Mouse (Mus musculus): ENCODE data around the gene Col9a1. TPM values are rescaled to one million over a fixed set of nuclear protein-coding genes. Genes with fewer than 3 reads are reported as not detected.

Col9a1 gene
- polyA plus RNA-seq, 1 experiment = 0.15 TPM

DNA sequence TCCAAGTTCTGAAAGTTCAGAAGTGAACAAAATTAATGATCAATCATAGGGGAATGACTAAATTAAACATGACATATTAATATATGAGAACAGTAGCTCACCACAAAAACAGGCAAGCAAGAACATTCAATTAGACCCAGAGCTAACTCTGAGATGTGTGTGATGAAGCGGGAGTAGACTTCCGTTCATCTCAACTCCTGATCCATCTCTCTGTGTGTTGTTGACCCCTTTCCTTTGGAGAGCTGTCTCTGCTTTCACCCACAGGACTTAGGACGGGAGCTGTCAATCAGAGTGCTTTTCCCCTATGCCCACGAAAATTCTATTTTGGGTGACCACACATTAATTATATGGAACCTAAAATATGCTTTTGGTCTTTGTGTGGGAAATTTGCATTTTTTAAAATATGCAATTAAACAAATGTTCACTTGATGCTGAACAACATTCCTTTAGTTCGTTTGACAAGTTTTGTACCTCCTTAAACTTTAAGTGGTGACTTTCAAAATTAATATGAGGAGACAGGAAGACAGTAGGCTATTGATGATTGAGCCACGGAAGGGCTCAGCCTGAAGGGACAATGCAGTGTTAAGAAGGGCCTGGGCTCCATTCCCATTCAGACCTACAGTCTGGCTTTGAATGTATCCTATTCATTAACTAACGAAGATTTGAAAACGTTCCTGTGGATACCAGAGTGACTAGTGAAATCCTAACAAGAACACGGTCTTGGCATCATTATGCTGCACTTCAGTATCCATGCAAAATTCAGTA, 34.4 kb downstream of the Col9a1 start:
- no peak overlapping the region for H3K27ac ChIP-seq (ENCODE audit: control insufficient read depth, insufficient read depth, low read length)
- DNase-seq = no peak
- no peaks in the 10 kb centered on the region for H3K4me1 ChIP-seq (replicated peaks; ENCODE audit: control insufficient read depth, insufficient read depth, low read length)
- TF ChIP-seq CTCF (IDR thresholded peaks at IDR 0.05; ENCODE audit: borderline replicate concordance, control insufficient read depth, extremely low read depth, insufficient read depth, low read length, poor library complexity) = no peak
- no peak for TF ChIP-seq POLR2A (IDR thresholded peaks at IDR 0.05; ENCODE audit: control insufficient read depth, extremely low read depth, insufficient read depth, low read length, poor library complexity)
- no peaks in the 10 kb centered on the region for H3K27me3 ChIP-seq (ENCODE audit: control insufficient read depth, insufficient read depth, low read length)
- H3K4me3 ChIP-seq (ENCODE audit: control insufficient read depth, insufficient read depth, low read length) = no peak overlapping the region
- H3K36me3 ChIP-seq (ENCODE audit: control insufficient read depth, insufficient read depth, low read length) = no peaks in the 10 kb centered on the region
- 82% methylated on average over 9 of the region's 9 CpGs for WGBS

DNA sequence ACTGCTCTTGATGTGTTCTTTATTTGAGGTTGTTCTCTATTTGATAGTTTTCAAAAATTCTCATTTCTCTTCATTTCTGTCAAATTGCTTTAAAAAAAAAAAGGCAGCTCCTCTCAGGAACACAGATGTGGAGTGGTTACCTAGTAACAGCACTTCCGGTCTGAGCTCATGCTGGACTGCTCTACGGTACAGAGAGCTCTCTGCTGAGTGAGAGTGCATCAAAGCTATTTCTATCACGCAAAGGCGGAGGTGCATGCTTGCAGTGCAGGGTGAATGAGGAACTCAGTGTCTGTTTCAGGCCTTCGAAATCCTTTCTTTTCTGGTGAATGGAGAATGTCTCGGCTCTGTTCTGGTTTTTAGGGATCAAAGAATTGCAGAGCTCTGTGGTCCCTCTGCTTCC, 41.6 kb downstream of the Col9a1 start:
- no peaks in the 10 kb centered on the region for H3K4me1 ChIP-seq (replicated peaks; ENCODE audit: control insufficient read depth, insufficient read depth, low read length)
- TF ChIP-seq CTCF (IDR thresholded peaks at IDR 0.05; ENCODE audit: borderline replicate concordance, control insufficient read depth, extremely low read depth, insufficient read depth, low read length, poor library complexity) (no peak), POLR2A (IDR thresholded peaks at IDR 0.05; ENCODE audit: control insufficient read depth, extremely low read depth, insufficient read depth, low read length, poor library complexity) (no peak)
- H3K27me3 ChIP-seq (ENCODE audit: control insufficient read depth, insufficient read depth, low read length) = no peaks in the 10 kb centered on the region
- WGBS = 69% methylated on average over 6 of the region's 6 CpGs
- no peak for DNase-seq
- H3K27ac ChIP-seq (ENCODE audit: control insufficient read depth, insufficient read depth, low read length) = no peak overlapping the region
- no peak overlapping the region for H3K4me3 ChIP-seq (ENCODE audit: control insufficient read depth, insufficient read depth, low read length)
- no peaks in the 10 kb centered on the region for H3K36me3 ChIP-seq (ENCODE audit: control insufficient read depth, insufficient read depth, low read length)

DNA sequence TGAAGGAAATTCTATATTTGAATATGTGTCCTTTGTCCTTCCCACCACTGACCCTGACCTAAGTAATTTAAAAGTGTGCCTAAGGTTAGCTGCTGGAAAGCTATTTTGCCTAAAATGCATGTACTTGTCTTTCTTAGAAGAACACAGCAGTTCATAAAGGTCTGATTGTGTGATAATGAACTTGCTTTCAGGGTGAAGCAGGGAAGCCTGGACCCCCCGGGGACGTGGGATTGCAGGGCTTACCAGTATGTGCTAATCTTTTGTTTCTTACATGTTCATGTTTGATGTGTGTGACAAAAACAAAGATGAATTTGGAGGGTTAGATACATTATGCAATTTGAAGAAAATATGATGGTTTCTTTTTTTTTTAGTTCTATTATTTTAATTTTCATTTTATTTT, 44.8 kb downstream of the Col9a1 start:
- 94% methylated on average over 2 of the region's 2 CpGs for WGBS
- no peak overlapping the region for H3K27ac ChIP-seq (ENCODE audit: control insufficient read depth, insufficient read depth, low read length)
- H3K4me3 ChIP-seq (ENCODE audit: control insufficient read depth, insufficient read depth, low read length) = no peak overlapping the region
- DNase-seq = no peak
- no peak for TF ChIP-seq POLR2A (IDR thresholded peaks at IDR 0.05; ENCODE audit: control insufficient read depth, extremely low read depth, insufficient read depth, low read length, poor library complexity)
- no peaks in the 10 kb centered on the region for H3K27me3 ChIP-seq (ENCODE audit: control insufficient read depth, insufficient read depth, low read length)
- no peaks in the 10 kb centered on the region for H3K36me3 ChIP-seq (ENCODE audit: control insufficient read depth, insufficient read depth, low read length)
- no peaks in the 10 kb centered on the region for H3K4me1 ChIP-seq (replicated peaks; ENCODE audit: control insufficient read depth, insufficient read depth, low read length)

DNA sequence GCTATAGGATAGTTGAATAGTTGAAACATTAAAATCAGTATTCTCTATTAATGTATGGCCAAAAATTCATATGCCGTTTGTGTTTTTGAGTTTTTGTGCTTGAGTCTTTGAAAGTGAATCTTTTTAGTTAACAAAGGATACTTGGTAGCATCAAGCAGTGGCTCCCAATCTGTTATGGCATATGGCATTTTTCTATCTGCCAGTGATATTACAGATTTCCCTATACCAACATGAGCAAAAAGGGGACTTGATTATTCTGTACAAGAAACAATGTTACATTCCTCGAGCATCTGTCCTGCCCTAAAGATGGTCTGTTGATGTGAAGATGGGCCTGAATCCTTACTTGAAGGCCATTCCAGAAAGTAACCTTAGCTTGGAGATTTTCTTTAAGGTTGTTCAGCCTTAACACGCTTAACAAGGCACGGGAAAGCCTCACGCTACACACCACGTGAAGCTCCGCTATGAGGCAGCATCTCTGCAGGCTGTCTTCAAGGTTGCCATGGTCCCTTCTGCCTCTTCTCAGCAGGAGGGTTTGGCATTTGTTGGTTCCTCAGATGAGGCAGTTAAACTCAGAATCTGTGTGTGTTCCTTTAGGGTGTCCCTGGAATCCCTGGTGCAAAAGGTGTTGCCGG, 45.7 kb downstream of the Col9a1 start:
- no peak overlapping the region for H3K4me3 ChIP-seq (ENCODE audit: control insufficient read depth, insufficient read depth, low read length)
- H3K36me3 ChIP-seq (ENCODE audit: control insufficient read depth, insufficient read depth, low read length) = no peaks in the 10 kb centered on the region
- H3K27ac ChIP-seq (ENCODE audit: control insufficient read depth, insufficient read depth, low read length) = no peak overlapping the region
- H3K27me3 ChIP-seq (ENCODE audit: control insufficient read depth, insufficient read depth, low read length) = no peaks in the 10 kb centered on the region
- TF ChIP-seq CTCF (IDR thresholded peaks at IDR 0.05; ENCODE audit: borderline replicate concordance, control insufficient read depth, extremely low read depth, insufficient read depth, low read length, poor library complexity) = no peak
- no peak for TF ChIP-seq POLR2A (IDR thresholded peaks at IDR 0.05; ENCODE audit: control insufficient read depth, extremely low read depth, insufficient read depth, low read length, poor library complexity)
- H3K4me1 ChIP-seq (replicated peaks; ENCODE audit: control insufficient read depth, insufficient read depth, low read length) = no peaks in the 10 kb centered on the region
- 91% methylated on average over 8 of the region's 8 CpGs for WGBS
- DNase-seq = no peak

DNA sequence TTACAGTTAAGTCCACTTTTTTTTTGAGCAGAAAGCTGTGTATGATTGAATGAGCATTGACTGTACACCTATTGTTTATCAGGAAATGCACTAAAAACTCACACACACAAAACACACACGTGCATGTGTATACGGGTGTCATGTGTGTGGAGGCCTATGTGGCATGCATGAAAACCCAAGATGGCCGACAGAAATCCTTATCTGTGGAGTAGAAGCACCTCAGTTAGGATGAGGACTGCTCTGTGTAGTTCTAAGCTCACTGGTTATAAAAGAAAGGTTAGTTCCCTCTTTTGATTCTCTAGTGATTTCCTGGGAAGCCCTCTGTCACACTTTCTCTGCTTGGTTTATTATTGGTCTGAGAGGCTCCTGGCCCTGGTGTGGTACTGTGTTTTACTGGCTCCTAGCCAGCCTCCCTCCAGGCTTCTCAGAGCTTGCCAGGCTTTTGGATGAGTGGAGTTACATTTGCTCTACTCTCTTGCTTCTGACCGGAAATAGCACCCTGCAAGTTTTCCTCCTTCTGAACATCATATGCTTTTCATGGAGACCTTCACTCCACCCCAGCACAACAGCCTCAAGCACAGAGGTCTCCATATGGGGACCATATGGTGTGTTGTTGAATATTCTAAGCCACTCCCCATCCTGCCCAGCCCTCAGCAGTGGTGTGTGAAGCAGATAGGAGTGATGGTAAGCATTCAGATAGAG, 48.6 kb downstream of the Col9a1 start:
- Histone ChIP-seq H3K27me3 (ENCODE audit: control insufficient read depth, insufficient read depth, low read length) (no peaks in the 10 kb centered on the region), H3K4me3 (ENCODE audit: control insufficient read depth, insufficient read depth, low read length) (no peak overlapping the region), H3K4me1 (replicated peaks; ENCODE audit: control insufficient read depth, insufficient read depth, low read length) (no peaks in the 10 kb centered on the region), H3K27ac (ENCODE audit: control insufficient read depth, insufficient read depth, low read length) (no peak overlapping the region), H3K36me3 (ENCODE audit: control insufficient read depth, insufficient read depth, low read length) (no peaks in the 10 kb centered on the region)
- 89% methylated on average over 4 of the region's 4 CpGs for WGBS
- no peak for DNase-seq
- TF ChIP-seq POLR2A (IDR thresholded peaks at IDR 0.05; ENCODE audit: control insufficient read depth, extremely low read depth, insufficient read depth, low read length, poor library complexity) = no peak
- TF ChIP-seq CTCF (IDR thresholded peaks at IDR 0.05; ENCODE audit: borderline replicate concordance, control insufficient read depth, extremely low read depth, insufficient read depth, low read length, poor library complexity) = no peak

DNA sequence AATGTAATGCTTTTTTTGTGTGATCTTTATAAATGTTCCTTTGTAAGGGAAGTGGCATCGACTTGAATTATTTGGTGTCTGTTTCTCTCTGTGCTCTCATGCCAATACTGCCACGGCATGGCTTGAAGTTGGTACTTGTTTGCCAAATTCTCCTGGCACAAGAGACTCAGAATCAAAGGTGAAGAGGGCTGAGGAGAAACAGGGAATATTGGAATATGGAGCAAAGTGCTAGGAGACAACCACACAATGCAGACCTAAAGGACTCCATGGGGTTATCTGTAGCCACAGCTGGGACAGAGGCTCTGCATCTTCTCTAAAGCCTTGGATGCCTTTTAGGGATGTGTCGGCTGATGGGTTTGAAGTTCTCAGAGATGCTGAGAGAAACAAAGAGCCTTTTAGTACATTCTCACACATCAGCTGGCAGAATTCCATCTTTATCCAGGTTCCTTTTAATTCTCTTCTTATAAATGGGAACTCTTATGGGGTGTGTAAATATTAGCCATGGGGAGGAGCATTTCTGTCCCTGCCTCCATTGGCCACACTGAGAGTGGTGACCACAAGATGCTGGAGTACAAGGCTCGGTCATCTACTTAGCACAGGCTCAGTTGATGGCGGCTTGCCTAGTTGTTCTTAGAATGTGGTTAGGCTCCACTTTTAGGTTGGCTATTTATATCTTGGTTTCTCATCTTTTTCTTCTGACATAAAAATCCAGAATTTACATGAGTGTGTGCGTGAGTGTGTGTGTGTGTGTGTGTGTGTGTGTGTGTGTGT, 49.7 kb downstream of the Col9a1 start:
- no peak overlapping the region for H3K4me3 ChIP-seq (ENCODE audit: control insufficient read depth, insufficient read depth, low read length)
- H3K36me3 ChIP-seq (ENCODE audit: control insufficient read depth, insufficient read depth, low read length) = no peaks in the 10 kb centered on the region
- TF ChIP-seq POLR2A (IDR thresholded peaks at IDR 0.05; ENCODE audit: control insufficient read depth, extremely low read depth, insufficient read depth, low read length, poor library complexity) (no peak), CTCF (IDR thresholded peaks at IDR 0.05; ENCODE audit: borderline replicate concordance, control insufficient read depth, extremely low read depth, insufficient read depth, low read length, poor library complexity) (no peak)
- H3K27me3 ChIP-seq (ENCODE audit: control insufficient read depth, insufficient read depth, low read length) = no peaks in the 10 kb centered on the region
- no peak overlapping the region for H3K27ac ChIP-seq (ENCODE audit: control insufficient read depth, insufficient read depth, low read length)
- no peaks in the 10 kb centered on the region for H3K4me1 ChIP-seq (replicated peaks; ENCODE audit: control insufficient read depth, insufficient read depth, low read length)
- WGBS = 90% methylated on average over 6 of the region's 6 CpGs
- no peak for DNase-seq
